Mouse (Mus musculus) monocyte, adult 59 days (primary cell): Measurements from ENCODE around the gene Rsph3b. TPM values are rescaled to one million over a fixed set of nuclear protein-coding genes. Genes with fewer than 3 reads are reported as not detected.

Experiments used
- total RNA-seq, 2 experiments: library from RNA; stranded (reverse); gene quantifications; one replicate each; pipeline ENCODE4 v1.2.4; 2023

Rsph3b gene
- total RNA-seq = 10 to 100 TPM; 12.4 to 16.5 TPM

DNA sequence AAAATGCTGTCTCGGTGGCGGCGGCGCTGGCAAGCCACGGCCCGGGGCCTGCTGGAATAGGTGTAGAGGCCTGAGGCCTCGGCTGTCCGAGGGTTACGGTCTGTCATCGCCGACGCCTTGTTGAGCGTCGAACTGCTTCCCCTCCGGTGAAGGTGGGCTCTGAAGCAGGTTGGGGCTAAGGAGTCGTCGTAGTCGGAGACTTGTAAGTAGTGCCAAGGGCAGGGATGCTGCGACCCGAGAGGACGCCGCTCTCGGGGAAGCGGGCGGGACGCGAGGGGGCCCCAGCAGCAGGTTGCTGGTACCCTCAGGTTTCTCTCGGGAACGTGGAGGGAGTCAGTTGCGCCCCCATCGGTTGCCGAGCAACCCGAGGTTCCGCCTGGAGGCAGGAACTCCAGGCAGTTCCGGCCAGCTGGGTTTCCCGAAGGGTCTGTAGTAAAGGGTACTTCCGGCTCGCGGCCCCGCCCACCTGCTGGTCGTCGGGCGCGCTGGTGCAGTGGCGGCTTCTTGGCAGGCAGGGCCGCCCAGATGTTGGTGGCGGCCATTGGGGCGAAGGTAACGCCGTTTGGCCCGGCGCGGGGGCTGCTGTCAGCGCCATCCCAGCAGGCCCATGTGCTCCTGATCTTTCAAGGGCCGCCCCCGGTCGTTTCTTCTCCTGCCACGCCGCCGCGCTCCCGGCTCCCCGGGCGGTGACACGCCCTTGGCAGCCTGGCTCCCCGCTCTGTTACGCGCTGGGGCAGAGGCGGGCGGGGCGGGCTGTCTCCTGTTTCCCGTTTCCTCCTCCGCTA lies at the start of gene Rsph3b:
Gene Rsph3b, minus strand, starts transcription at position 699 of the 785 bp plus-strand sequence.

DNA sequence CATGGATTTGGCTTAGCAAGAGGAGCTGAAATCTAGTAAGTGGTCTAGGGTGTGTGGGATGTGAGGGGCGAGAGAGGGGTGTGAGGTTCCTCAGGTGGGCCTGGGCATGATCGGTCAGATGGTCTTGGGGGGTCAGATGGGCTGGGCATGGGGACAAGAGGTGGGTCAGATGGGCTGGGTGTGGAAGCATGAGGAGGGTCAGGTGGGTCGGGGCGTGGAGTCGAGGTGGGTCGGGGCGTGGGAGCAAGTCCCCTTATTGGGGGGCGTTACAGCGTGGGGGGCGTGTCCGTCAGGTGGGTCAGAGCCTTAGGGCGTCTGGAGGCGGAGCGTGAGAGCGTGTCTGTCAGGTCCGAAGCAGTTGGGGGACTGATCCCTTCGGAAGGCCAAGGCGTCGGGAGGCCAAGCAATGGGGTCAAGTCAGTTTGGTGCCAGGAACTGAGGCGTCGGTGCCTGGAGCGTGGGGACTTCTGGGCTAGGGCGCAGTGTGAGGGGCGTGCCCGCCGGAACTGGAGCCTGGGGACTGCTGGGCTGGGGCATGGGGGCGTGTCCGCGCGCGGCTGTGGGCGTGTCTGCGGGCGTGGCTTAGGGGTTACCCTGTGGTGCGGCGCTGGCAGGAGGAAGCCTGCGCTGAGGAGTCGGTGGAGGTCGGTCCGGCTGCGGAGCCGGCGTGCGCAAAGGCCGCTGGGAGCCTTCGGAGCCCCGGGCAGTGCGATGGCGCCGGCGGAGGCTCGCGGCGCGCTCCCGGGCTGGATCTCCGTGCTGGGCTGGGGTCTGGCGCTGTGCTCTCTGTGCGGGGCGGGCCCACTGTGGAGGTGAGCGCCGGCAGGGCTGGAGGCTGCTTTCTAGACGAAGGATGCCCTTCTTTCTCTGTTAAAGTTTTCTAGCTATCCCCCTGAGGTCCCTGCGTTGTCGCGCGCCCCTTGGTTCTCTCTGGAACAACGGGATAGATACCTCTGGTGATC lies 30.1 kb upstream of the Rsph3b start, which contains the start of gene Gm49721:
Gene Gm49721, plus strand, starts transcription at position 618 of the 962 bp plus-strand sequence.

GRCm38 (mm10) chr17:6970334-6970733 lies 21.9 kb upstream of the Rsph3b start, which contains the start of gene Rnaset2b:
Gene Rnaset2b, plus strand, starts transcription at chr17:6970634.

GRCm38 (mm10) chr17:6960776-6961175 lies 12.3 kb upstream of the Rsph3b start, which contains the start of gene Tagap1:
Gene Tagap1, minus strand, starts transcription at chr17:6961156.

Other genes with a start within 250 kb of the Rsph3b start
- gene Ezr, start 165.9 kb downstream of the Rsph3b start, total RNA-seq = 100 to 1,000 TPM; 205 to 250 TPM
- 10 to 100 TPM; 30.6 to 33.0 TPM for gene Tagap1, start 12.5 kb upstream of the Rsph3b start, total RNA-seq
- 100 to 1,000 TPM; 296 to 331 TPM for gene Rnaset2b, start 22.0 kb upstream of the Rsph3b start, total RNA-seq
- gene Gm49721, start 30.2 kb upstream of the Rsph3b start, total RNA-seq = under 1 TPM in 1 of 2 experiments, not detected in 1; 0.94 TPM
- not detected for gene Gm1604a, start 76.9 kb upstream of the Rsph3b start, total RNA-seq
- 10 to 100 TPM; 14.5 to 21.3 TPM for gene Rps6ka2, start 221.4 kb upstream of the Rsph3b start, total RNA-seq